Mouse (Mus musculus) frontal cortex, adult (tissue): ENCODE results near the gene Cnga1.
"Not testable (repeated sequence)": the region's sequence is repeated elsewhere in the genome, so short reads cannot be mapped to it uniquely, and the experiment has no call there.

Experiments
- ATAC-seq: cut with Nextera tagmentation; 2 replicates; pipeline ENCODE4 v1.9.2; 2017; ENCODE audit warnings: mild to moderate bottlenecking, moderate library complexity, mixed read lengths; ENCODE audit not compliant: low TSS enrichment

Gene Cnga1

GRCm38 (mm10) chr5:72640072-72640471 lies 4.0 kb downstream of the Cnga1 start:
- ATAC-seq, result no peak

- ATAC-seq, result no peak
These were observed 7.5 kb downstream of the Cnga1 start for GRCm38 (mm10) chr5:72636576-72636975.

- no peak for ATAC-seq
These were observed 8.0 kb downstream of the Cnga1 start for GRCm38 (mm10) chr5:72636122-72636521.

- no peak for ATAC-seq
These were observed 9.2 kb downstream of the Cnga1 start for GRCm38 (mm10) chr5:72634791-72635271.

GRCm38 (mm10) chr5:72630026-72630425 lies 14.0 kb downstream of the Cnga1 start:
- ATAC-seq, result 0 out of 2 replicates have a peak, but pooled peaks have one; percentile 52

GRCm38 (mm10) chr5:72621022-72621421 lies 23.1 kb downstream of the Cnga1 start:
- no peak for ATAC-seq

GRCm38 (mm10) chr5:72617413-72617812 lies 26.7 kb downstream of the Cnga1 start:
- ATAC-seq, result no peak

GRCm38 (mm10) chr5:72603138-72603537 lies 40.9 kb downstream of the Cnga1 start:
- no peak for ATAC-seq

- 0 out of 2 replicates have a peak, but pooled peaks have one; percentile 50 for ATAC-seq
These were observed 43.1 kb downstream of the Cnga1 start for GRCm38 (mm10) chr5:72601006-72601405.

GRCm38 (mm10) chr5:72587192-72587681 lies 56.8 kb downstream of the Cnga1 start, which contains the start of gene Gm5868:
TSS of gene Gm5868 (minus strand) at chr5:72587551.
- ATAC-seq, result no peak

- not testable (repeated sequence) for ATAC-seq
These were observed 57.3 kb downstream of the Cnga1 start for GRCm38 (mm10) chr5:72586667-72587191.

GRCm38 (mm10) chr5:72586122-72586521 lies 58.0 kb downstream of the Cnga1 start:
- ATAC-seq, result not testable (repeated sequence)

GRCm38 (mm10) chr5:72580970-72581332 lies 63.1 kb downstream of the Cnga1 start, which contains the start of gene Zar1:
TSS of gene Zar1 (minus strand) at chr5:72581254.
- not testable (repeated sequence) for ATAC-seq

- not testable (repeated sequence) for ATAC-seq
These were observed 63.7 kb downstream of the Cnga1 start for GRCm38 (mm10) chr5:72580088-72580969.

- ATAC-seq, result not testable (repeated sequence)
These were observed 64.5 kb downstream of the Cnga1 start for GRCm38 (mm10) chr5:72579599-72579998.

- ATAC-seq, result no peak
These were observed 78.5 kb downstream of the Cnga1 start for GRCm38 (mm10) chr5:72565621-72566020.

- ATAC-seq, result not testable (repeated sequence)
These were observed 80.9 kb downstream of the Cnga1 start for GRCm38 (mm10) chr5:72563183-72563582.

GRCm38 (mm10) chr5:72560976-72561628 lies 83.0 kb downstream of the Cnga1 start:
- ATAC-seq, result no peak

GRCm38 (mm10) chr5:72559544-72560049 lies 84.5 kb downstream of the Cnga1 start, which contains the start of gene Nfxl1:
TSS of gene Nfxl1 (minus strand) at chr5:72559684.
- ATAC-seq, result peak; percentile 98

- ATAC-seq, result peak; percentile 53
These were observed 85.2 kb downstream of the Cnga1 start for GRCm38 (mm10) chr5:72558716-72559526.

GRCm38 (mm10) chr5:72556245-72556644 lies 87.8 kb downstream of the Cnga1 start:
- ATAC-seq, result no peak
